Mouse (Mus musculus) neural tube, embryonic 15.5 days (tissue): ENCODE measurements around the gene Ankrd12. TPM values are rescaled to one million over a fixed set of nuclear protein-coding genes. Genes with fewer than 3 reads are reported as not detected.
A peak's percentile ranks its signal among the peaks of the same experiment; 100 is the strongest.
"Not testable (repeated sequence)": the region's sequence is repeated elsewhere in the genome, so short reads cannot be mapped to it uniquely, and the experiment has no call there.

Source experiments
- ATAC-seq: fragments of 200-750 bp; cut with Nextera tagmentation; 2 replicates; pipeline ENCODE4 v1.8.0; 2017; ENCODE audit warnings: mild to moderate bottlenecking, moderate TSS enrichment, moderate library complexity; ENCODE audit not compliant: low FRiP score
- H3K27ac ChIP-seq: fragments of 300-500 bp; sonication (generic); replicated peaks from 2 replicates; pipeline ENCODE4 v1.5.1; 2015; ENCODE audit warnings: mild to moderate bottlenecking, inconsistent platforms
- H3K27me3 ChIP-seq: fragments of 300-500 bp; sonication (generic); replicated peaks from 2 replicates; pipeline ENCODE4 v1.6.1; 2015; ENCODE audit warnings: inconsistent platforms
- H3K36me3 ChIP-seq: fragments of 300-500 bp; sonication (generic); 2 replicates; pipeline ENCODE4 v1.6.1; 2015; ENCODE audit warnings: inconsistent platforms
- H3K4me1 ChIP-seq: fragments of 300-500 bp; sonication (generic); 2 replicates; pipeline ENCODE4 v1.6.1; 2015; ENCODE audit warnings: inconsistent platforms
- H3K4me2 ChIP-seq: fragments of 300-500 bp; sonication (generic); 2 replicates; pipeline ENCODE4 v1.6.1; 2015; ENCODE audit warnings: inconsistent platforms, mild to moderate bottlenecking, moderate library complexity
- H3K4me3 ChIP-seq: fragments of 300-500 bp; sonication (generic); replicated peaks from 2 replicates; pipeline ENCODE4 v1.5.1; 2015; ENCODE audit warnings: mild to moderate bottlenecking, inconsistent platforms
- H3K9ac ChIP-seq: fragments of 300-500 bp; sonication (generic); replicated peaks from 2 replicates; pipeline ENCODE4 v1.6.1; 2015; ENCODE audit warnings: mild to moderate bottlenecking, inconsistent platforms
- H3K9me3 ChIP-seq: fragments of 300-500 bp; sonication (generic); replicated peaks from 2 replicates; pipeline ENCODE4 v1.6.1; 2016; ENCODE audit warnings: inconsistent platforms
- WGBS: fragments of 180-500 bp; shearing (Covaris S2); methylation state at CpG from one replicate; pipeline ENCODE4 v1.1.7; 2015; ENCODE audit warnings: mixed read lengths; 5-methylcytosine and 5-hydroxymethylcytosine counted together
- polyA plus RNA-seq: library from polyadenylated mRNA; unstranded; fragments of >200 nt; fragmentation: Nextera tagmentation; extraction: Ambion mirVana; gene quantifications from 2 replicates; pipeline ENCODE4 v1.2.1, GENCODE M21; 2015

Ankrd12 gene
- polyA plus RNA-seq, 1 experiment from 2014 or later: 169 TPM

DNA sequence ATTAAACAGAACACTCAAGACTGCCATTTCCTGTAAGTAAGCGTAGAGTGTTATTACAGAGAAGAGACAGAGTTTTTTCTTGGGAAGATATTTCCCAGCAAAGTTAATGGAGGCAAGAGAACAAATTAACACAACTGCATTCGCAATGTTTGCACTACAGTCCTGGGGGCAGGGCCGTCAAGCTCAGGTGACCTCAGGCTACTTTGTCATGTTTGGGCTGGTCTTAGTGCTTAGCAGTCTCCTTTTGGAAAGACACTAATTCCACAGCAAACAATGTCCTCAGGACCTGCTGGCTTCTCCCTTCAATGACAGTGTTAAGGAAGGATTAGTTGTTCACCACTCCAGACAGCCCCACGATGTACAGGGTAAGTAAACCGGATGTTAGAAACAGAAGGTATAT lies 35.9 kb downstream of the Ankrd12 start:
- H3K27ac ChIP-seq: no peak overlapping the region
- ATAC-seq: no peak

DNA sequence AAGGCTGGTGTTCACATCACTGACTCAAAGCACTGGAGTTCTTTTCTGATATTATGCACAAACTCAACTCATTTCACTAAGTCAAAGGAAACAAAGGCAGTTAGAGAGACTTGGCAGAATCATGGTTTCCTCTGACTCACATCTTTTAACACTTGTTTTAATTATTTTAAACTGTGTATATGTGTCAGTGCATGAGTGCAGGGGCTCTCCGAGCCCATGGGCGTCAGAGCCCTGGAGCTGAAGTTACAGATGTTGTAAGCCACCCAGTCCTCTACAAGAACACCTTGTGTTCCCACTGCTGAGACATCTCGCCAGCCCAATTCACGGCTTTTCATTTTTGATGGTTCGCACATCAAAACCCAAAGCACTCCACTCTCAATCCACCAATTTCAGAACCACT lies 43.6 kb downstream of the Ankrd12 start:
- H3K27me3 ChIP-seq: no peaks in the 10 kb centered on the region
- H3K27ac ChIP-seq: no peak overlapping the region
- H3K4me1 ChIP-seq: no peaks in the 10 kb centered on the region
- WGBS: 94% methylated on average over 5 of the region's 5 CpGs
- peaks cover 24% of the 10 kb centered on the region for H3K36me3 ChIP-seq
- H3K9ac ChIP-seq: no peak overlapping the region
- ATAC-seq: no peak
- H3K4me2 ChIP-seq: no peak overlapping the region
- H3K9me3 ChIP-seq: no peaks in the 10 kb centered on the region
- no peak overlapping the region for H3K4me3 ChIP-seq

More for the DNA sequence above, 35.9 kb downstream of the Ankrd12 start:
- 91% methylated on average over 5 of the region's 5 CpGs for WGBS
- Histone ChIP-seq H3K9ac (no peak overlapping the region), H3K36me3 (peaks cover 30% of the 10 kb centered on the region), H3K4me1 (no peaks in the 10 kb centered on the region), H3K4me2 (no peak overlapping the region), H3K27me3 (no peaks in the 10 kb centered on the region), H3K9me3 (no peaks in the 10 kb centered on the region), H3K4me3 (no peak overlapping the region)

DNA sequence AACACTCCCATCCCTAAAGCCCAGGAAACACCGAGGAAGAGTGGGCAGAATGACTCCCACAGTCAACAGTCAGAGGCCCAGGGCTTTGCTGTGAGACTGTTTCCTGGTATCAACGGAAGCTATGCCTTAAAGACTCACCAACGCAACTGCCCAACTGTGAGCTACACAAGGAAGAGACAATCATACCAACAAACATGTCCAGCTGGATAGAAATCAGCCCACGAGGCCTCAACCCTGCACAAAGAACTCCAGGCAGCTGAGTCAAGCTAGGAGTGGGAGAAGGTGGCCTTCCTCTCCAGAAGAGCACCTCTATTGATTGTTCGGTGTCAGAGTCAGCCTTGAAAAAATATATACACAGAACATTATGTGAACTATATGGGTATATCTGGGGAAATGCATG lies 44.9 kb downstream of the Ankrd12 start:
- WGBS: 92% methylated on average over 5 of the region's 5 CpGs
- H3K4me3 ChIP-seq: no peak overlapping the region
- H3K9me3 ChIP-seq: no peaks in the 10 kb centered on the region
- H3K27ac ChIP-seq: no peak overlapping the region
- peaks cover 30% of the 10 kb centered on the region for H3K36me3 ChIP-seq
- H3K4me2 ChIP-seq: no peak overlapping the region
- no peak for ATAC-seq
- no peak overlapping the region for H3K9ac ChIP-seq
- no peaks in the 10 kb centered on the region for H3K4me1 ChIP-seq
- H3K27me3 ChIP-seq: no peaks in the 10 kb centered on the region

DNA sequence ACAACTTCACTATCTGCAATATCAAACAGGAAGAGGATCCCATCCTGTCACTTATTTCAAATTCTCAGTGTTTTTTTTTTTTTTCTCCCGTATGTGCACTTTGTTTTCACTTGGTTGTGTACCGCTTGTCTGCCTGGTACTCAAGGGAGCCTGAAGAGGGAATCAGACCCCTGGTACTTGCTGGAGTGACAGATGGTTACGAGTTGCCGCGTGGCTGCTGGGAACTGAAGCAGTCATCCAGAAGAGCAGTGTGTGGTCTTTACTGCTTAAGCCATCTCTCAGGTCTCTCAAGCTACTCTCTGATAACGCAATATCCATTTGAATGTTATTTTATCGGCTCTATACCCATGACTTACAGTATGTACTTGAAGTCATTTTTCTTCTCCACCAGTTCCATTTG lies 52.7 kb downstream of the Ankrd12 start:
- Histone ChIP-seq H3K9ac (no peak overlapping the region), H3K36me3 (peaks cover 42% of the 10 kb centered on the region), H3K27me3 (no peaks in the 10 kb centered on the region), H3K9me3 (no peaks in the 10 kb centered on the region), H3K4me3 (no peak overlapping the region), H3K4me2 (no peak overlapping the region), H3K27ac (no peak overlapping the region), H3K4me1 (no peaks in the 10 kb centered on the region)
- no peak for ATAC-seq
- WGBS: 83% methylated on average over 7 of the region's 7 CpGs

DNA sequence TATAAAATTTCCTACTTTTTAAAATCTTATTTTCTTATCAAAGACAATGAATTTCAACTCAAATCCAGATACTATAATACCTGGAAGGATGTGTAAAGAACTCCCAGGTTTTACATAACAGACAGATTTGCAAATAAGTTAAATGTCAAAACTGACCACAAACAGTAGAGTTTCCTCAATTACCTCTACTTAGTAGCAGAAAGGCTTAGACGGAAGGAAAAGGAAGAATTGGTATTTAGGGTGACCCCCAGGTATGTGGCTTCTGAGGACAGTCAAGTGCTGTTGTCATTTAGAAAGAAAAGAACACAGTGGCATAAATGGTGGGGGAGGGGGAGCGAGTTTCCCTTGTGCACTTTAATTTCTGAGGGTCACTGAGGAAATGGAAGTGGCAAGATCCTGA lies 65.1 kb downstream of the Ankrd12 start:
- Histone ChIP-seq H3K9ac (no peak overlapping the region), H3K36me3 (peaks cover 11% of the 10 kb centered on the region; the same call in 1 of the 2 replicates), H3K9me3 (no peaks in the 10 kb centered on the region), H3K27ac (no peak overlapping the region), H3K27me3 (no peaks in the 10 kb centered on the region), H3K4me3 (no peak overlapping the region), H3K4me2 (no peak overlapping the region), H3K4me1 (no peaks in the 10 kb centered on the region)
- no peak for ATAC-seq
- 68% methylated on average over 2 of the region's 2 CpGs for whole genome bisulfite sequencing

DNA sequence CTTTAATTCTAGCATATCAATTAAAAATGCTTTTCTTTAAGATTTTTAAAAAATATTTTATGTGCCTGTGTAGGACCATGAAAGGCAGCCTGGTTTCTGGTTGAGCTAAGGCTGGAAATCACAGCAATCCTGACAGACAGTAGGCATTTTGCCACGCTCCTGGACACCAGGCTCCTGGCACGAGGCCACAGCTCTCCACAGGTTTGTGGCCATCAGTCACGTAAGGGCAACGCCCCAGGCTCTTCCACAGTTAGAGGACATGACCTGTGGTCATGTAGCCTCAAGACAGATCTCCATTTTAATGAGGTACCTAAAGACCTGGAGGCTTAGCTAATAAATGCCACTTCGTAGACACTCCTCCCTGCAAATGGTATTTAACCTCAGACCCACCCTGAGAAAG lies 69.0 kb downstream of the Ankrd12 start:
- Histone ChIP-seq H3K27ac (no peak overlapping the region), H3K27me3 (no peaks in the 10 kb centered on the region), H3K9ac (no peak overlapping the region), H3K36me3 (peaks cover 13% of the 10 kb centered on the region; the same call in 1 of the 2 replicates), H3K4me2 (no peak overlapping the region), H3K4me1 (no peaks in the 10 kb centered on the region), H3K9me3 (no peaks in the 10 kb centered on the region), H3K4me3 (no peak overlapping the region)
- ATAC-seq: no peak
- 72% methylated on average over 5 of the region's 5 CpGs for WGBS

DNA sequence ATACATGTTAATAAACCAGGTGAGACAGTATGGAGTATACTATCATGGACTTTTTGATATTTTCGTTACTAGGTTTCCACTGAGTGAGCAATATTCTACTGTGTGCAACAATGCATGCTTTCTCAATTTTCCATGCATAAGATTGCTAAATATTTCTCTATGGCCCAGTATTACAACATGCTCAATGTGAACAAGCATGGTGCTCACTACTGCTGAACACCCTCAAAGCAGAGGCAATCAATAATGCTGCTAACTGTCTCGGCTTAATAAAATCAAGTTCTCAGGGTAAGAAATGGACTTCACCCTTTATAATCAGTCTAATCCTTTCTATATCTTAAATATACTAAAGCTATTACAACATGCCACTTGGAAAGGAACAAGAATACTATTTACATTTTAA lies 69.4 kb downstream of the Ankrd12 start:
- no peak overlapping the region for H3K4me2 ChIP-seq
- peaks cover 13% of the 10 kb centered on the region; the same call in 1 of the 2 replicates for H3K36me3 ChIP-seq
- H3K9me3 ChIP-seq: no peaks in the 10 kb centered on the region
- H3K4me3 ChIP-seq: no peak overlapping the region
- no peak for ATAC-seq
- no peak overlapping the region for H3K9ac ChIP-seq
- no peak overlapping the region for H3K27ac ChIP-seq
- H3K4me1 ChIP-seq: no peaks in the 10 kb centered on the region
- no peaks in the 10 kb centered on the region for H3K27me3 ChIP-seq
- WGBS: 87% methylated on average over 2 of the region's 2 CpGs

DNA sequence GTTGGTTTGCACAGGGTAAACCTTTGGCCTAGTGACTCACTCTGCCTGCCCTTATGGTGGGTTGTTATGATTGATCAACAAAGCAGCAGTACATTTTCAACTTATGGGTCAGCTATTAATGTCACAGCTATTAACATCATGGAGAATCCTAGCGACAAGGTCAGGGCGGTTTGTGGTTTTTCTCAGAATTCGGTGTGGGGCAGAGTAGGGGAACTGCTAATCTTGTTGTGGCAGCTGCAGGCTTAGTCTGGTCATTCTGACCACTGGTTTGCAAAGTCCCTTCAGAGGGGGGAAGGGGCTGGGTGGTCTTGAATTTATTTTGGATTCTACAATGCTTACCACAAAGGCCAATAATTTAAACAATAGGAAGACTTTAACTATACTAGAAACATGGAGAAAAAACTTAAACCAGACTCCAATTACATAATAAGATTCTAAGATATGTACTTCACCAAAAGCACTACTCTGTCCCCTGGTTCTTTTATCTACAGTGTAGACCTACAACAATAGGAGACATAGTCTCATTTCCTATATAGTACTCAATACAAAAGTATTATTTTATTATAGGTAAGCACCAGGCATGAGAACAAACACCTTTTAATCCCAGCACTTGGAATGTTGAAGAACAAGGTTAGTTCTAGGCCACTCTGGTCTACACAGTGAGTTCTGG lies 88.6 kb downstream of the Ankrd12 start:
- 86% methylated on average over 3 of the region's 3 CpGs for WGBS
- no peak overlapping the region for H3K27ac ChIP-seq
- no peak overlapping the region for H3K4me3 ChIP-seq
- no peak overlapping the region for H3K9ac ChIP-seq
- ATAC-seq: no peak
- no peaks in the 10 kb centered on the region for H3K9me3 ChIP-seq
- H3K4me2 ChIP-seq: no peak overlapping the region
- no peaks in the 10 kb centered on the region for H3K4me1 ChIP-seq
- peaks cover 17% of the 10 kb centered on the region for H3K36me3 ChIP-seq
- H3K27me3 ChIP-seq: no peaks in the 10 kb centered on the region

DNA sequence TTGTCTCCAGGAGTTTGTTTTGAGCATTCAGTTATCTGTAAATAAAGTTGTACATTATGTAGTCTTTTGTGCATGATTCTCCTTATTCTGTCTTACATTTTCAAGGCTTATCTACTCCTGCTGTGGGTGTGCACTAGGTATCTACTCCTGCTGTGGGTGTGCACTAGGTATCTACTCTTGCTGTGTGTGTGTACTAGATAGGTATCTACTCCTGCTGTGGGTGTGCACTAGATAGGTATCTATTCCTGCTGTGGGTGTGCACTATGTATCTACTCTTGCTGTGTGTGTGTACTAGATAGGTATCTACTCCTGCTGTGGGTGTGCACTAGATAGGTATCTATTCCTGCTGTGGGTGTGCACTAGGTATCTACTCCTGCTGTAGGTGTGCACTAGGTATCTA lies 100.2 kb downstream of the Ankrd12 start:
- not testable (repeated sequence) for ATAC-seq, H3K27me3 ChIP-seq, H3K4me3 ChIP-seq, H3K9ac ChIP-seq, H3K4me2 ChIP-seq, H3K27ac ChIP-seq, H3K4me1 ChIP-seq, H3K9me3 ChIP-seq
- peaks cover 35% of the 10 kb centered on the region for H3K36me3 ChIP-seq

DNA sequence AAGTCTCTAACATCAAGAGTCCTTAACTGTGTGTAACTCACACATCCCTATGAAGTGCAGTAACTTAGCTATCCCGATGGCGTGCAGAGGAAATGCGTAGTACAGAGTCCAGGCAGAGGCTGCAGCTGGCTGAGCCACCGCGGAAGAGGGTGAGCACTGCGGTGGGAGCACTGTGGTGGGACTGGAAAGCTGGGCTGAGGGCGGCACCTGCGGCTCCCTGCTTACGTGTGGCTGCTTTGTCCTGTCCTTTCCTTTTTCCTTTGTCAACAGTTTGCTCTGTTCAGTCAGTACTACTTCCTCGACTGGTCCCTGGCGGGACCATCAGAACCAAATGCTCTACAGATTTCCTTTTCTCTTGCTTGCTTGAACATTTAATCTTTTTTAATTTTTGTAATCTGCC lies 109.1 kb downstream of the Ankrd12 start:
- H3K4me2 ChIP-seq: no peak overlapping the region
- no peak overlapping the region for H3K4me3 ChIP-seq
- no peak for ATAC-seq
- H3K27ac ChIP-seq: no peak overlapping the region
- no peaks in the 10 kb centered on the region for H3K9me3 ChIP-seq
- 67% methylated on average over 11 of the region's 11 CpGs for WGBS
- no peaks in the 10 kb centered on the region for H3K27me3 ChIP-seq
- H3K9ac ChIP-seq: no peak overlapping the region
- peaks cover 11% of the 10 kb centered on the region for H3K36me3 ChIP-seq
- H3K4me1 ChIP-seq: no peaks in the 10 kb centered on the region

DNA sequence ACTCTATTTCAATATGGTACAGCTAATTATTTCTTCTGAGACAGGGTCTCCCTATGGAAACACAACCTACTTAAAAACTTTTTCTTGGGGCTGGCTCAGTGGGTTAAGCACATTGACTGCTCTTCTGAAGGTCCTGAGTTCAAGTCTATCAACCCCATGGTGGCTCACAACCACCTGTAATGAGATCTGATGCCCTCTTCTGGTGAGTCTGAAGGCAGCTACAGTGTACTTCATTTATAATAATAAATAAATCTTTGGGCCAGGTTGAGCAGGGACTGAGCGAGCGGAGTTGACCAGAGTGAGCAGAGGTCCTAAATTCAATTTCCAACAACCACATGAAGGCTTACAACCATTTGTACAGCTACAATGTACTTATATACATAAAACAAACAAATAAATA lies 114.6 kb downstream of the Ankrd12 start:
- H3K4me2 ChIP-seq: no peak overlapping the region
- no peaks in the 10 kb centered on the region for H3K27me3 ChIP-seq
- no peak overlapping the region for H3K27ac ChIP-seq
- WGBS: 94% methylated on average over 2 of the region's 2 CpGs
- H3K9ac ChIP-seq: no peak overlapping the region
- H3K9me3 ChIP-seq: no peaks in the 10 kb centered on the region
- no peaks in the 10 kb centered on the region for H3K36me3 ChIP-seq
- no peak for ATAC-seq
- no peaks in the 10 kb centered on the region for H3K4me1 ChIP-seq
- no peak overlapping the region for H3K4me3 ChIP-seq

DNA sequence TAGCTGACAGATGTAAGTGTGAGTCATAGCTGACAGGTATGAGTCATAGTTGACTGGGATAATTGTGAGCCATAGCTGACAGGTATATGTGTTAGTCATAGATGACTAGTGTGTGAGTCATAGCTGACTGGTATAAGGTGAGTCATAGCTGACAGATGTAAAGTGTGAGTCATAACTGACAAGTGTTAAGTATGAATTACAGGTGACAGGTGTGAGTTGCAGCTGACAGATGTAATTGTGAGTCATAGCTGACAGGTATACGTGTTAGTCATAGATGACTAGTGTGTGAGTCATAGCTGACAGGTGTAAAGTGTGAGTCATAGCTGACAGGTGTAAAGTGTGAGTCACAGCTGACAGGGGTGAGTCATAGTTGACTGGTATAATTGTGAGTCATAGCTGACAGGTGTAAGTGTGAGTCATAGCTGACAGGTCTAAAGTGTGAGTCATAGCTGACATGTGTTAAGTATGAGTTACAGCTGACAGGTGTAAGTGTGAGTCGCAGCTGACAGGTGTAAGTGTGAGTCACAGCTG lies 115.2 kb downstream of the Ankrd12 start:
- no peaks in the 10 kb centered on the region for H3K27me3 ChIP-seq
- no peak overlapping the region for H3K27ac ChIP-seq
- peak; percentile 50; the same call in 1 of the 2 replicates for ATAC-seq
- H3K9ac ChIP-seq: no peak overlapping the region
- no peaks in the 10 kb centered on the region for H3K4me1 ChIP-seq
- WGBS: 93% methylated on average over 2 of the region's 2 CpGs
- H3K36me3 ChIP-seq: no peaks in the 10 kb centered on the region
- H3K4me2 ChIP-seq: no peak overlapping the region
- no peaks in the 10 kb centered on the region for H3K9me3 ChIP-seq
- no peak overlapping the region for H3K4me3 ChIP-seq
